8 mouse cellular contexts compared by ENCODE assay signal in the genomic region with DNA sequence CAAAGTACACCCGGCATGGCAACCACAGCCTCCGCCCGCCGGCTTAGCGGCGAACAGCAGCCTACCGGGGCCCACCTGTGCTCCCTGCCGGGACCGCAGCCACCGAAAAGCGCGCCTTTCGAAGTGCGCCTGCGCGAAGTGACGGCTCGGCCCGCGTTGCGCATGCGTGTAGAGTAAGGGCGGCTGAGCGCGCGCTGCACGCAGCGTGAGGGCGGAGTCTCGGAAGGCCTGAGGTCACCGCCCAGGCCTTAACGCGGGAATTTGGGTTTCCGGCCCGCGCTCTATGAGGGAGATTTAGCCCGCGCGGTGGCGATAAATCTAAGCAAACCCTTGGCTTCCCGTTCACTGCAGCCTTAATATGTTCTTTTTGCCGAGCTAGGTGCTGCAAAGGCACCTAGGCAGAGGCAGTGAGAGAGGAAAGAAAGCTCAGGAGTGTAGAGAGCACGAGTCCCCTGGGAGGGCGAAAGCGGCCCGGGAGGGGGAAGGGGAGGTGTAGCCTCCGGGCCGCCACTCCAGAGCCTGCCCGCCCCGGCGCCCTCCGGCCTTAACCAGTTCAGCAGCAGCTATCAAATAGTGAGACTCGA. TPM values are rescaled to one million over a fixed set of nuclear protein-coding genes. Genes with fewer than 3 reads are reported as not detected.
A peak's percentile ranks its signal among the peaks of the same experiment; 100 is the strongest.
DNase-seq lines count a peak whose midpoint lies in the region; ATAC-seq lines count a peak whose summit lies in the region.

A gene (minus strand): TSS at position 143 of the 584 bp plus-strand sequence.

- peak within 1 kb of the TSS; percentile 61 for H3K4me3 ChIP-seq in hindbrain, embryonic 14.5 days (replicated peaks; ENCODE audit: low read length)

- no peaks in the 10 kb centered on the region for H3K36me3 ChIP-seq in hindbrain, embryonic 14.5 days (replicated peaks; ENCODE audit: control insufficient read depth, insufficient read depth)

- no peaks in the 10 kb centered on the region for H3K9me3 ChIP-seq in hindbrain, embryonic 14.5 days (ENCODE audit: control insufficient read depth, low read length)

- DNase-seq in T-cell, adult 2 months (ENCODE audit: low spot score) = peak; percentile 98
- DNase-seq in cerebellum, postnatal 25 days = peak; percentile 97 to 98
- DNase-seq in frontal cortex, postnatal 25 days (ENCODE audit: low spot score in 2 of 2) = peak; percentile 94
- peak; percentile 99 for DNase-seq in hindbrain, embryonic 14.5 days (ENCODE audit: low spot score)
- DNase-seq in layer of hippocampus, postnatal 36 days = peak; percentile 94 to 95
- DNase-seq in lung, postnatal 25 days (ENCODE audit: low spot score) = peak; percentile 95
- DNase-seq in retina, adult 2 months (ENCODE audit: low read depth, low spot score) = peak; percentile 92
- peak; percentile 99 for DNase-seq in thymus, postnatal 25 days

- H3K9ac ChIP-seq in hindbrain, embryonic 14.5 days = peak within 1 kb of the TSS; percentile 88

- no peaks in the 10 kb centered on the region for H3K27me3 ChIP-seq in hindbrain, embryonic 14.5 days (ENCODE audit: control insufficient read depth, insufficient read depth, low read length)

- peak within 1 kb of the TSS; percentile 93 for H3K27ac ChIP-seq in hindbrain, embryonic 14.5 days

- peak within 1 kb of the TSS; percentile 88 for H3K4me2 ChIP-seq in hindbrain, embryonic 14.5 days (replicated peaks)

- under 1% methylated on average over 53 of the region's 53 CpGs for WGBS in hindbrain, embryonic 14.5 days

- H3K4me1 ChIP-seq in hindbrain, embryonic 14.5 days (replicated peaks; ENCODE audit: control insufficient read depth, insufficient read depth, low read length) = peaks cover 3% of the 10 kb centered on the region; the same call in 1 of the 2 replicates

- ATAC-seq in hindbrain, embryonic 14.5 days (ENCODE audit: low FRiP score) = peak; percentile 97

RNA-seq across cellular contexts. Expression of the gene that starts here (rescaled TPM):
- 13.3 and 14.8 TPM in 2 replicates for polyA plus RNA-seq in hindbrain, embryonic 14.5 days (2014; fragmentation: Nextera tagmentation; extraction: Ambion mirVana)
- under 1 TPM; 0.48 to 0.75 TPM for total RNA-seq in layer of hippocampus, postnatal 36 days (2021)

Comparison
In these comparisons a context has a peak if more than half of its experiments do, and no peak if none do; other contexts are left out.
1. Peak in every context shown above with its lines: DNase-seq, ATAC-seq, H3K4me3 ChIP-seq and H3K27ac ChIP-seq.
2. Peak in DNase-seq in layer of hippocampus, postnatal 36 days; RNA of the gene not detected or under 1 TPM.